Mouse (Mus musculus): ENCODE measurements around the gene Cluh. TPM values are rescaled to one million over a fixed set of nuclear protein-coding genes. Genes with fewer than 3 reads are reported as not detected.

The Cluh gene
- polyA plus RNA-seq, 1 experiment from 2014 or later, result 29.0 TPM

DNA sequence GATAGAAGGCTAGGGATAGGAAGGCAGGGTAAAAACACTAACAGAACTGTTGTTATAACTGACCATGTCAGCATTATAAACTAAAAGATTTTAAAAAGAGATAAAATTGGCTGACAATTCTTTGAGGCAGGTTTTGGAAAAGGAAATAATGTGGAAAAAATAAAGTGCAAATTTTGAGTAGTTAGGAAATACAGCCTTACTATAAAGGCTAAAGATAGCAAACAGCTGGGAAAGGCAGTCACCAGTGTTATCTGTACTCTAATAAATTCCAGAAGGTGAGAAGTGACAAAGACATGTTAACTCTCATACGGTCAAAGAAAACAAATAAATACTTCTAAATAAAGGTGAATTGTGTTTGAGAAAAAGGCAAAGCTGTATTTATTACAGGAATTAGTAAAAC is 59.5 kb downstream of the Cluh start:
- DNase-seq (ENCODE audit: low spot score), result no peak

DNA sequence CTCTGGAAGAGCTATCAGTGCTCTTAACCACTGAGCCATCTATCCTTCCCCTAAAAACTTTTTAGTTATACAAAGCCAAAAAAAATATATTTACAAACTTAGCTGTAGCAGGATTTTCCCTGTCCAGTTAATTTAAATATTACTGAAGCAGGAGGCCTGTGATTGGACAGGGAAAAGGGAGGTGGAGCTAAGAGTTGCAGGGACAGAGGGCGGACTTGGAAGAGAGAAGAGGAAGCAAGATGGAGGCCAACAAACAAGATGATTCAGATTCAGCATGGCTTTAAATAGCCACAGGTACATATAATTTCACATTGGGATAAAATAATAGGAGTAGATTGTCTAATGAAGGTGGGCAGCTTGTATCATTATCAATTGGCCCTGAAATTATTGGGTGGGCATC is 61.4 kb downstream of the Cluh start:
- H3K27me3 ChIP-seq (replicated peaks; ENCODE audit: low read depth, poor library complexity, severe bottlenecking), result no peaks in the 10 kb centered on the region
- no peaks in the 10 kb centered on the region for H3K9me3 ChIP-seq
- H3K27ac ChIP-seq (replicated peaks), result no peak overlapping the region
- H3K4me3 ChIP-seq, result no peak overlapping the region
- DNase-seq (ENCODE audit: low spot score), result no peak
- H3K36me3 ChIP-seq (replicated peaks), result peaks cover 37% of the 10 kb centered on the region
- H3K4me1 ChIP-seq, result no peaks in the 10 kb centered on the region
- 85% methylated on average over 1 of the region's 1 CpGs for WGBS

More for the DNA sequence above, 59.5 kb downstream of the Cluh start:
- no peaks in the 10 kb centered on the region for H3K27me3 ChIP-seq (replicated peaks; ENCODE audit: low read depth, poor library complexity, severe bottlenecking)
- 81% methylated on average over 1 of the region's 1 CpGs for WGBS
- H3K27ac ChIP-seq (replicated peaks), result no peak overlapping the region
- H3K36me3 ChIP-seq (replicated peaks), result peaks cover 37% of the 10 kb centered on the region
- no peaks in the 10 kb centered on the region for H3K9me3 ChIP-seq
- no peak overlapping the region for H3K4me3 ChIP-seq
- H3K4me1 ChIP-seq, result no peaks in the 10 kb centered on the region

DNA sequence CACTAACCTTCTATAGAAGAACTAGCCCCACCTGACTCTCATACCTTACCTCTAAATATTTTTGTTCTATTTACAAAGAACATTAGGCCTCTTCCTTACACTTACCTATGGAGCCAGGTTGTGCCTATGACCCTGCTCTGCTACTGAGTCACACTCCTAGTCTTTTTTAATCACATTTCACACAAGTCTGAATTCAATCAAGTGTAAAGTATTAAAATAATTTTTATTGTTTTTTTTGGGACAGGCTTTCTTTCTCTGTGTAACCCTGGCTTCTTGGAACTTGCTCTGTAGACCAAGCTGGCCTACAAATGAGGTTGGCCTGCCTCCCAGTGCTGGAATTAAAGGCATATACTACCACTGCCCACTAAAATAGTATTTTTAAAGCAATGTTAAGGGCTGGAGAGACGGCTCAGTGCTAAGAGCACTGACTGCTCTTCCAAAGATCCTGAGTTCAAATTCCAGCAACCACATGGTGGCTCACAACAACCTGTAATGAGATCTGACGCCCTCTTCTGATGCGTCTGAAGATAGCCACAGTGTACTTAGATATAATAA is 66.8 kb downstream of the Cluh start:
- WGBS, result 93% methylated on average over 3 of the region's 3 CpGs
- Histone ChIP-seq H3K4me1 (0 out of 2 replicates have a peak, but pooled peaks cover 6% of the 10 kb centered on the region), H3K36me3 (replicated peaks) (peaks cover 15% of the 10 kb centered on the region), H3K9me3 (no peaks in the 10 kb centered on the region), H3K27me3 (replicated peaks; ENCODE audit: low read depth, poor library complexity, severe bottlenecking) (no peaks in the 10 kb centered on the region), H3K4me3 (no peak overlapping the region), H3K27ac (replicated peaks) (no peak overlapping the region)
- no peak for DNase-seq (ENCODE audit: low spot score)

Other genes starting within 250 kb of the Cluh start
- gene Rap1gap2, start 38.6 kb upstream of the Cluh start, polyA plus RNA-seq (2016; fragmentation: Nextera tagmentation; extraction: Ambion mirVana), result 1.2 and 1.9 TPM in 2 replicates
- gene Ccdc92b, start 29.9 kb upstream of the Cluh start, polyA plus RNA-seq (2016; fragmentation: Nextera tagmentation; extraction: Ambion mirVana), result 0.52 and 0.69 TPM in 2 replicates
- 48.2 and 52.3 TPM in 2 replicates for gene Pafah1b1, start 75.2 kb downstream of the Cluh start, polyA plus RNA-seq (2016; fragmentation: Nextera tagmentation; extraction: Ambion mirVana)
- 73.0 and 73.7 TPM in 2 replicates for gene Mettl16, start 121.3 kb downstream of the Cluh start, polyA plus RNA-seq (2016; fragmentation: Nextera tagmentation; extraction: Ambion mirVana)
- 5.2 and 5.3 TPM in 2 replicates for gene Mnt, start 181.4 kb downstream of the Cluh start, polyA plus RNA-seq (2016; fragmentation: Nextera tagmentation; extraction: Ambion mirVana)
- gene Sgsm2, start 247.6 kb downstream of the Cluh start, polyA plus RNA-seq (2016; fragmentation: Nextera tagmentation; extraction: Ambion mirVana), result 4.4 and 4.7 TPM in 2 replicates
- gene Tsr1, start 248.6 kb downstream of the Cluh start, polyA plus RNA-seq (2016; fragmentation: Nextera tagmentation; extraction: Ambion mirVana), result 52.9 and 59.4 TPM in 2 replicates

All from embryonic facial prominence, embryonic 10.5 days (tissue).